Mouse (Mus musculus) MEL (cell line): ENCODE results near the gene Mapk8ip1.

Source experiments
- CTCF ChIP-seq, 3 experiments: IDR thresholded peaks in 2 of 3; conservative IDR thresholded peaks in 1 of 3; 2 replicates each; pipeline ENCODE4 v1.5.1; 2011 to 2012; ENCODE audit warnings: low read length in 3 of 3, low read depth in 2 of 3, mild to moderate bottlenecking in 2 of 3, improper control_type of control experiment in 1 of 3, inconsistent platforms in 1 of 3, mixed read lengths in 1 of 3, moderate library complexity in 1 of 3; ENCODE audit not compliant: control insufficient read depth in 1 of 3, insufficient read depth in 1 of 3, poor library complexity in 1 of 3, severe bottlenecking in 1 of 3
- EP300 ChIP-seq, 2 experiments: IDR thresholded peaks; 2 replicates each; pipeline ENCODE4 v1.6.1; 2011; ENCODE audit warnings: improper control_type of control experiment in 2 of 2, low read length in 2 of 2, low read depth in 1 of 2, mild to moderate bottlenecking in 1 of 2
- MAX ChIP-seq: IDR thresholded peaks from 2 replicates; pipeline ENCODE4 v1.6.1; 2011; ENCODE audit warnings: low read length, improper control_type of control experiment
- POLR2A ChIP-seq, 2 experiments: IDR thresholded peaks; 2 replicates each; pipeline ENCODE4 v1.6.1; 2011 to 2012; ENCODE audit warnings: low read length in 2 of 2, mild to moderate bottlenecking in 2 of 2, control low read depth in 1 of 2, improper control_type of control experiment in 1 of 2, low read depth in 1 of 2, moderate library complexity in 1 of 2; ENCODE audit not compliant: control insufficient read depth in 1 of 2, insufficient read depth in 1 of 2, poor library complexity in 1 of 2
- TAL1 ChIP-seq: IDR thresholded peaks from 2 replicates; pipeline ENCODE4 v1.6.1; 2012; ENCODE audit warnings: mild to moderate bottlenecking, inconsistent platforms, low read length, moderate library complexity, mixed read lengths
- USF2 ChIP-seq, 2 experiments: IDR thresholded peaks; 2 replicates each; pipeline ENCODE4 v1.6.1; 2011 to 2012; ENCODE audit warnings: improper control_type of control experiment in 2 of 2, low read length in 2 of 2, borderline replicate concordance in 1 of 2, inconsistent platforms in 1 of 2, low read depth in 1 of 2, mild to moderate bottlenecking in 1 of 2; ENCODE audit not compliant: insufficient read depth in 1 of 2

GRCm38 (mm10) chr2:92347191-92347590, 53.9 kb downstream of the Mapk8ip1 start:
- TF ChIP-seq MAX (no peak), TAL1 (no peak), POLR2A (IDR thresholded peaks at IDR 0.05; ENCODE audit: control insufficient read depth in 1 of 2, insufficient read depth in 1 of 2, low read depth in 1 of 2, low read length in 2 of 2, poor library complexity in 1 of 2) (no peak), CTCF (IDR thresholded peaks at IDR 0.05 in 2 of 3, conservative IDR thresholded peaks at IDR 0.05 in 1 of 3; ENCODE audit: control insufficient read depth in 1 of 3, insufficient read depth in 1 of 3, low read depth in 2 of 3, low read length in 3 of 3, poor library complexity in 1 of 3, severe bottlenecking in 1 of 3) (no peak), EP300 (IDR thresholded peaks at IDR 0.05; ENCODE audit: low read depth in 1 of 2, low read length in 2 of 2) (no peak), USF2 (IDR thresholded peaks at IDR 0.05; ENCODE audit: borderline replicate concordance in 1 of 2, insufficient read depth in 1 of 2, low read depth in 1 of 2, low read length in 2 of 2) (no peak)
